Mouse (Mus musculus) forebrain, postnatal 0 days (tissue): Measurements from ENCODE around the gene Clasp2. TPM values are rescaled to one million over a fixed set of nuclear protein-coding genes. Genes with fewer than 3 reads are reported as not detected.
"Not testable (repeated sequence)": the region's sequence is repeated elsewhere in the genome, so short reads cannot be mapped to it uniquely, and the experiment has no call there.

Experiments used
- ATAC-seq: fragments of 200-750 bp; cut with Nextera tagmentation; 2 replicates; pipeline ENCODE4 v1.8.0; 2017; ENCODE audit warnings: mild to moderate bottlenecking, moderate library complexity
- DNase-seq: peaks from one replicate; pipeline ENCODE4 v3.0.0-alpha.2; 2015
- H3K27ac ChIP-seq: fragments of 300-500 bp; sonication (generic); 2 replicates; pipeline ENCODE4 v1.5.1; 2014; ENCODE audit warnings: low read depth, mild to moderate bottlenecking, antibody characterized with exemption, low read length, moderate library complexity, mixed read lengths
- H3K27me3 ChIP-seq: fragments of 300-500 bp; sonication (generic); 2 replicates; pipeline ENCODE4 v1.6.1; 2014; ENCODE audit warnings: mild to moderate bottlenecking, low read length, mixed read lengths; ENCODE audit not compliant: insufficient read depth
- H3K36me3 ChIP-seq: fragments of 300-500 bp; sonication (generic); 2 replicates; pipeline ENCODE4 v1.6.1; 2014; ENCODE audit warnings: mild to moderate bottlenecking, moderate library complexity; ENCODE audit not compliant: insufficient read depth
- H3K4me1 ChIP-seq: fragments of 300-500 bp; sonication (generic); 2 replicates; pipeline ENCODE4 v1.6.1; 2014; ENCODE audit warnings: antibody characterized with exemption; ENCODE audit not compliant: insufficient read depth
- H3K4me2 ChIP-seq: fragments of 300-500 bp; sonication (generic); 2 replicates; pipeline ENCODE4 v1.6.1; 2014; ENCODE audit warnings: low read depth, mild to moderate bottlenecking, moderate library complexity
- H3K4me3 ChIP-seq: fragments of 300-500 bp; sonication (generic); 2 replicates; pipeline ENCODE4 v1.5.1; 2014; ENCODE audit warnings: low read depth, low read length, mixed read lengths
- H3K9ac ChIP-seq: fragments of 300-500 bp; sonication (generic); 2 replicates; pipeline ENCODE4 v1.6.1; 2014; ENCODE audit warnings: mild to moderate bottlenecking
- H3K9me3 ChIP-seq: fragments of 300-500 bp; sonication (generic); 2 replicates; pipeline ENCODE4 v1.6.1; 2016; ENCODE audit warnings: low read length
- CTCF ChIP-seq: sonication (generic); IDR thresholded peaks from 2 replicates; pipeline ENCODE4 v1.5.1; 2016; ENCODE audit warnings: antibody characterized with exemption, control low read depth, low read depth
- WGBS: fragments of 180-500 bp; shearing (Covaris S2); extraction: QIAGEN DNeasy Blood & Tissue Kit; methylation state at CpG from one replicate; pipeline ENCODE4 v1.1.7; 2014; 5-methylcytosine and 5-hydroxymethylcytosine counted together
- polyA plus RNA-seq: library from polyadenylated mRNA; unstranded; fragments of >200 nt; fragmentation: Nextera tagmentation; extraction: Ambion mirVana; gene quantifications from 2 replicates; pipeline ENCODE4 v1.2.1, GENCODE M21; 2015
- total RNA-seq: library from RNA; depleted of rRNA; stranded (reverse); fragments of >200 nt; gene quantifications from 2 replicates; pipeline ENCODE4 v1.2.3, GENCODE M21; 2014

Gene Clasp2
- total and polyA plus RNA-seq, 2 experiments from 2014 or later, result 95.6 to 278 TPM

- Histone ChIP-seq H3K27ac (no peak overlapping the region), H3K36me3 (no peaks in the 10 kb centered on the region), H3K9me3 (no peaks in the 10 kb centered on the region), H3K4me2 (no peak overlapping the region), H3K4me3 (no peak overlapping the region), H3K9ac (no peak overlapping the region), H3K4me1 (peaks cover 14% of the 10 kb centered on the region), H3K27me3 (no peaks in the 10 kb centered on the region)
- 82% methylated on average over 12 of the region's 12 CpGs for WGBS
- DNase-seq (no peak), ATAC-seq (no peak)
- TF ChIP-seq CTCF, result no peak
Observed at GRCm38 (mm10) chr9:113710871-113711270, 30.4 kb upstream of the Clasp2 start.

GRCm38 (mm10) chr9:113719063-113719462, 22.2 kb upstream of the Clasp2 start:
- H3K27ac ChIP-seq, result no peak overlapping the region
- ATAC-seq (peak; percentile 68), DNase-seq (peak; percentile 30)
- no peak overlapping the region for H3K4me2 ChIP-seq
- no peak overlapping the region for H3K4me3 ChIP-seq
- H3K9me3 ChIP-seq, result no peaks in the 10 kb centered on the region
- H3K9ac ChIP-seq, result no peak overlapping the region
- 34% methylated on average over 5 of the region's 5 CpGs for WGBS
- no peaks in the 10 kb centered on the region for H3K4me1 ChIP-seq
- no peaks in the 10 kb centered on the region for H3K27me3 ChIP-seq
- peak; percentile 66 for TF ChIP-seq CTCF
- H3K36me3 ChIP-seq, result no peaks in the 10 kb centered on the region

GRCm38 (mm10) chr9:113724646-113725045, 16.6 kb upstream of the Clasp2 start:
- WGBS, result 85% methylated on average over 15 of the region's 15 CpGs
- Histone ChIP-seq H3K9ac (no peak overlapping the region), H3K27me3 (no peaks in the 10 kb centered on the region), H3K27ac (no peak overlapping the region), H3K4me3 (no peak overlapping the region), H3K36me3 (no peaks in the 10 kb centered on the region), H3K4me2 (no peak overlapping the region), H3K4me1 (no peaks in the 10 kb centered on the region), H3K9me3 (no peaks in the 10 kb centered on the region)
- ATAC-seq, result no peak
- TF ChIP-seq CTCF, result no peak
- DNase-seq, result no peak

GRCm38 (mm10) chr9:113725609-113726008, 15.7 kb upstream of the Clasp2 start:
- H3K27me3 ChIP-seq, H3K4me1 ChIP-seq, H3K4me2 ChIP-seq, H3K9me3 ChIP-seq, H3K9ac ChIP-seq, DNase-seq, ATAC-seq, H3K36me3 ChIP-seq, H3K4me3 ChIP-seq, H3K27ac ChIP-seq: not testable (repeated sequence)
- 87% methylated on average over 5 of the region's 5 CpGs for WGBS

- Histone ChIP-seq H3K36me3 (no peaks in the 10 kb centered on the region), H3K4me1 (no peaks in the 10 kb centered on the region), H3K4me3 (no peak overlapping the region), H3K4me2 (no peak overlapping the region), H3K27ac (no peak overlapping the region), H3K9me3 (no peaks in the 10 kb centered on the region), H3K27me3 (no peaks in the 10 kb centered on the region), H3K9ac (no peak overlapping the region)
- 60% methylated on average over 3 of the region's 3 CpGs for WGBS
- DNase-seq (no peak), ATAC-seq (no peak)
- no peak for TF ChIP-seq CTCF
Observed at GRCm38 (mm10) chr9:113726131-113726530, 15.1 kb upstream of the Clasp2 start.

GRCm38 (mm10) chr9:113726991-113727680, 14.1 kb upstream of the Clasp2 start:
- H3K27ac ChIP-seq, result no peak overlapping the region
- ATAC-seq, result no peak
- TF ChIP-seq CTCF, result no peak
- H3K27me3 ChIP-seq, result no peaks in the 10 kb centered on the region
- H3K36me3 ChIP-seq, result no peaks in the 10 kb centered on the region
- no peak for DNase-seq
- H3K4me1 ChIP-seq, result no peaks in the 10 kb centered on the region
- 90% methylated on average over 18 of the region's 18 CpGs for WGBS
- no peaks in the 10 kb centered on the region for H3K9me3 ChIP-seq
- no peak overlapping the region for H3K4me2 ChIP-seq
- H3K4me3 ChIP-seq, result no peak overlapping the region
- no peak overlapping the region for H3K9ac ChIP-seq

GRCm38 (mm10) chr9:113731540-113731939, 9.7 kb upstream of the Clasp2 start:
- WGBS, result 82% methylated on average over 3 of the region's 3 CpGs
- Histone ChIP-seq H3K36me3 (no peaks in the 10 kb centered on the region), H3K27me3 (no peaks in the 10 kb centered on the region), H3K4me1 (no peaks in the 10 kb centered on the region), H3K4me3 (no peak overlapping the region), H3K9ac (no peak overlapping the region), H3K9me3 (no peaks in the 10 kb centered on the region), H3K4me2 (no peak overlapping the region), H3K27ac (no peak overlapping the region)
- DNase-seq (no peak), ATAC-seq (no peak)
- TF ChIP-seq CTCF, result no peak
